Mouse (Mus musculus) adrenal gland, postnatal 36 days (tissue): ENCODE data around the gene Rabl6. TPM values are rescaled to one million over a fixed set of nuclear protein-coding genes. Genes with fewer than 3 reads are reported as not detected.
"Not testable (repeated sequence)": the region's sequence is repeated elsewhere in the genome, so short reads cannot be mapped to it uniquely, and the experiment has no call there.

Experiments
- DNase-seq, 2 experiments: peaks; one replicate each; pipeline ENCODE4 v3.0.0; 2021; ENCODE audit warnings: mixed read lengths in 1 of 2
- total RNA-seq, 2 experiments: library from RNA; stranded (reverse); gene quantifications; 2 replicates each; pipeline ENCODE4 v1.2.3; 2021

The Rabl6 gene
- total RNA-seq, 2 experiments from 2014 or later: 85.4 to 97.5 TPM

GRCm38 (mm10) chr2:25575432-25576027, 32.8 kb downstream of the Rabl6 start:
- peak; percentile 57 to 69 for DNase-seq

GRCm38 (mm10) chr2:25574579-25575431, 33.5 kb downstream of the Rabl6 start, which contains the start of the genes Mamdc4 and Phpt1:
Gene Mamdc4 (minus strand): TSS chr2:25574845.
Gene Phpt1 (minus strand): TSS chr2:25575224.
- DNase-seq: peak; percentile 97

GRCm38 (mm10) chr2:25574136-25574535, 34.2 kb downstream of the Rabl6 start:
- DNase-seq: no peak

GRCm38 (mm10) chr2:25573068-25573467, 35.3 kb downstream of the Rabl6 start:
- no peak for DNase-seq

GRCm38 (mm10) chr2:25571221-25571620, 37.1 kb downstream of the Rabl6 start:
- no peak for DNase-seq

GRCm38 (mm10) chr2:25569323-25569722, 39.0 kb downstream of the Rabl6 start:
- no peak for DNase-seq

GRCm38 (mm10) chr2:25568473-25569019, 39.8 kb downstream of the Rabl6 start:
- no peak for DNase-seq

GRCm38 (mm10) chr2:25566558-25566957, 41.8 kb downstream of the Rabl6 start:
- DNase-seq: no peak

GRCm38 (mm10) chr2:25565741-25566140, 42.6 kb downstream of the Rabl6 start:
- DNase-seq: no peak

- DNase-seq: no peak
Observed at GRCm38 (mm10) chr2:25561946-25562345, 46.4 kb downstream of the Rabl6 start.

GRCm38 (mm10) chr2:25560551-25560950, 47.8 kb downstream of the Rabl6 start:
- no peak for DNase-seq

- no peak for DNase-seq
Observed at GRCm38 (mm10) chr2:25558774-25559173, 49.5 kb downstream of the Rabl6 start.

GRCm38 (mm10) chr2:25557964-25558360, 50.4 kb downstream of the Rabl6 start:
- no peak for DNase-seq

- peak; percentile 98 to 99 for DNase-seq
Observed at GRCm38 (mm10) chr2:25557221-25557963, 50.9 kb downstream of the Rabl6 start, which contains the start of gene Edf1. Gene Edf1 (plus strand): TSS chr2:25557847.

GRCm38 (mm10) chr2:25556296-25556695, 52.0 kb downstream of the Rabl6 start:
- no peak for DNase-seq

GRCm38 (mm10) chr2:25555479-25555878, 52.8 kb downstream of the Rabl6 start:
- not testable (repeated sequence) for DNase-seq

- not testable (repeated sequence) for DNase-seq
Observed at GRCm38 (mm10) chr2:25553171-25553786, 55.0 kb downstream of the Rabl6 start.

GRCm38 (mm10) chr2:25551186-25551585, 57.1 kb downstream of the Rabl6 start:
- peak; percentile 66 to 69 for DNase-seq

- no peak for DNase-seq
Observed at GRCm38 (mm10) chr2:25549021-25549991, 59.0 kb downstream of the Rabl6 start.

GRCm38 (mm10) chr2:25546811-25547491, 61.4 kb downstream of the Rabl6 start, which contains the start of gene Traf2:
Gene Traf2 (minus strand): TSS chr2:25546940.
- DNase-seq: peak; percentile 99
